Mouse (Mus musculus) forebrain, postnatal 0 days (tissue): ENCODE results near the gene Npffr2. TPM values are rescaled to one million over a fixed set of nuclear protein-coding genes. Genes with fewer than 3 reads are reported as not detected.
"Not testable (repeated sequence)": the region's sequence is repeated elsewhere in the genome, so short reads cannot be mapped to it uniquely, and the experiment has no call there.

Experiments
- ATAC-seq: fragments of 200-750 bp; cut with Nextera tagmentation; 2 replicates; pipeline ENCODE4 v1.8.0; 2017; ENCODE audit warnings: mild to moderate bottlenecking, moderate library complexity
- DNase-seq: peaks from one replicate; pipeline ENCODE4 v3.0.0-alpha.2; 2015
- H3K27ac ChIP-seq: fragments of 300-500 bp; sonication (generic); 2 replicates; pipeline ENCODE4 v1.5.1; 2014; ENCODE audit warnings: low read depth, mild to moderate bottlenecking, antibody characterized with exemption, low read length, moderate library complexity, mixed read lengths
- H3K27me3 ChIP-seq: fragments of 300-500 bp; sonication (generic); 2 replicates; pipeline ENCODE4 v1.6.1; 2014; ENCODE audit warnings: mild to moderate bottlenecking, low read length, mixed read lengths; ENCODE audit not compliant: insufficient read depth
- H3K36me3 ChIP-seq: fragments of 300-500 bp; sonication (generic); 2 replicates; pipeline ENCODE4 v1.6.1; 2014; ENCODE audit warnings: mild to moderate bottlenecking, moderate library complexity; ENCODE audit not compliant: insufficient read depth
- H3K4me1 ChIP-seq: fragments of 300-500 bp; sonication (generic); 2 replicates; pipeline ENCODE4 v1.6.1; 2014; ENCODE audit warnings: antibody characterized with exemption; ENCODE audit not compliant: insufficient read depth
- H3K4me2 ChIP-seq: fragments of 300-500 bp; sonication (generic); 2 replicates; pipeline ENCODE4 v1.6.1; 2014; ENCODE audit warnings: low read depth, mild to moderate bottlenecking, moderate library complexity
- H3K4me3 ChIP-seq: fragments of 300-500 bp; sonication (generic); 2 replicates; pipeline ENCODE4 v1.5.1; 2014; ENCODE audit warnings: low read depth, low read length, mixed read lengths
- H3K9ac ChIP-seq: fragments of 300-500 bp; sonication (generic); 2 replicates; pipeline ENCODE4 v1.6.1; 2014; ENCODE audit warnings: mild to moderate bottlenecking
- H3K9me3 ChIP-seq: fragments of 300-500 bp; sonication (generic); 2 replicates; pipeline ENCODE4 v1.6.1; 2016; ENCODE audit warnings: low read length
- CTCF ChIP-seq: sonication (generic); IDR thresholded peaks from 2 replicates; pipeline ENCODE4 v1.5.1; 2016; ENCODE audit warnings: antibody characterized with exemption, control low read depth, low read depth
- WGBS: fragments of 180-500 bp; shearing (Covaris S2); extraction: QIAGEN DNeasy Blood & Tissue Kit; methylation state at CpG from one replicate; pipeline ENCODE4 v1.1.7; 2014; 5-methylcytosine and 5-hydroxymethylcytosine counted together
- polyA plus RNA-seq: library from polyadenylated mRNA; unstranded; fragments of >200 nt; fragmentation: Nextera tagmentation; extraction: Ambion mirVana; gene quantifications from 2 replicates; pipeline ENCODE4 v1.2.1, GENCODE M21; 2015
- total RNA-seq: library from RNA; depleted of rRNA; stranded (reverse); fragments of >200 nt; gene quantifications from 2 replicates; pipeline ENCODE4 v1.2.3, GENCODE M21; 2014

The Npffr2 gene
- total and polyA plus RNA-seq, 2 experiments from 2014 or later = 0.10 to 0.12 TPM

GRCm38 (mm10) chr5:89536018-89536417, 8.8 kb downstream of the Npffr2 start:
- H3K27ac ChIP-seq = no peak overlapping the region
- no peak overlapping the region for H3K4me3 ChIP-seq
- no peak for DNase-seq
- H3K4me2 ChIP-seq = no peak overlapping the region
- ATAC-seq = no peak
- WGBS = 95% methylated on average over 3 of the region's 3 CpGs
- no peaks in the 10 kb centered on the region for H3K4me1 ChIP-seq
- no peaks in the 10 kb centered on the region for H3K27me3 ChIP-seq
- H3K9me3 ChIP-seq = no peaks in the 10 kb centered on the region
- H3K9ac ChIP-seq = no peak overlapping the region
- no peak for TF ChIP-seq CTCF
- H3K36me3 ChIP-seq = no peaks in the 10 kb centered on the region

- 82% methylated on average over 3 of the region's 3 CpGs for WGBS
- H3K36me3 ChIP-seq = no peaks in the 10 kb centered on the region
- no peak overlapping the region for H3K27ac ChIP-seq
- TF ChIP-seq CTCF = no peak
- no peak overlapping the region for H3K9ac ChIP-seq
- no peak for DNase-seq
- ATAC-seq = no peak
- H3K4me1 ChIP-seq = no peaks in the 10 kb centered on the region
- no peak overlapping the region for H3K4me2 ChIP-seq
- no peaks in the 10 kb centered on the region for H3K27me3 ChIP-seq
- no peaks in the 10 kb centered on the region for H3K9me3 ChIP-seq
- H3K4me3 ChIP-seq = no peak overlapping the region
These were observed 15.2 kb downstream of the Npffr2 start for GRCm38 (mm10) chr5:89542472-89542871.

- no peaks in the 10 kb centered on the region for H3K4me1 ChIP-seq
- H3K36me3 ChIP-seq = no peaks in the 10 kb centered on the region
- peak; percentile 84 for TF ChIP-seq CTCF
- ATAC-seq (peak; percentile 77), DNase-seq (peak; percentile 81)
- no peak overlapping the region for H3K9ac ChIP-seq
- H3K4me3 ChIP-seq = no peak overlapping the region
- no peak overlapping the region for H3K4me2 ChIP-seq
- no peak overlapping the region for H3K27ac ChIP-seq
- no peaks in the 10 kb centered on the region for H3K27me3 ChIP-seq
- H3K9me3 ChIP-seq = no peaks in the 10 kb centered on the region
- 40% methylated on average over 2 of the region's 2 CpGs for WGBS
These were observed 16.2 kb downstream of the Npffr2 start for GRCm38 (mm10) chr5:89543476-89543875.

GRCm38 (mm10) chr5:89559118-89559517, 31.9 kb downstream of the Npffr2 start:
- H3K4me2 ChIP-seq, H3K27ac ChIP-seq, H3K9ac ChIP-seq, DNase-seq, H3K9me3 ChIP-seq, H3K4me3 ChIP-seq, H3K36me3 ChIP-seq, ATAC-seq, H3K27me3 ChIP-seq, H3K4me1 ChIP-seq: not testable (repeated sequence)
- WGBS = 43% methylated on average over 4 of the region's 4 CpGs

- DNase-seq = peak; percentile 51
These were observed 34.2 kb downstream of the Npffr2 start for GRCm38 (mm10) chr5:89561381-89561780.

GRCm38 (mm10) chr5:89578678-89579077, 51.4 kb downstream of the Npffr2 start:
- Histone ChIP-seq H3K9ac (no peak overlapping the region), H3K4me3 (no peak overlapping the region), H3K9me3 (no peaks in the 10 kb centered on the region), H3K4me2 (no peak overlapping the region), H3K27ac (no peak overlapping the region), H3K27me3 (no peaks in the 10 kb centered on the region), H3K36me3 (no peaks in the 10 kb centered on the region), H3K4me1 (no peaks in the 10 kb centered on the region)
- DNase-seq (no peak), ATAC-seq (no peak)
- no peak for TF ChIP-seq CTCF
- WGBS = 86% methylated on average over 1 of the region's 1 CpGs

More at GRCm38 (mm10) chr5:89561381-89561780, 34.2 kb downstream of the Npffr2 start:
- Histone ChIP-seq H3K27me3 (no peaks in the 10 kb centered on the region), H3K4me1 (no peaks in the 10 kb centered on the region), H3K4me2 (no peak overlapping the region), H3K9me3 (no peaks in the 10 kb centered on the region), H3K27ac (no peak overlapping the region), H3K36me3 (no peaks in the 10 kb centered on the region), H3K9ac (no peak overlapping the region), H3K4me3 (no peak overlapping the region)
- peak; percentile 51; the same call in 1 of the 2 replicates for ATAC-seq
- no peak for TF ChIP-seq CTCF

GRCm38 (mm10) chr5:89579181-89579580, 52.0 kb downstream of the Npffr2 start:
- DNase-seq (no peak), ATAC-seq (no peak)

GRCm38 (mm10) chr5:89581143-89581542, 53.9 kb downstream of the Npffr2 start:
- Histone ChIP-seq H3K4me1 (no peaks in the 10 kb centered on the region), H3K4me2 (no peak overlapping the region), H3K4me3 (no peak overlapping the region), H3K9ac (no peak overlapping the region), H3K27ac (no peak overlapping the region), H3K9me3 (no peaks in the 10 kb centered on the region), H3K36me3 (no peaks in the 10 kb centered on the region), H3K27me3 (no peaks in the 10 kb centered on the region)
- 50% methylated on average over 1 of the region's 1 CpGs for WGBS
- DNase-seq (no peak), ATAC-seq (peak; percentile 34; the same call in 1 of the 2 replicates)
- TF ChIP-seq CTCF = no peak

More at GRCm38 (mm10) chr5:89579181-89579580, 52.0 kb downstream of the Npffr2 start:
- no peak overlapping the region for H3K4me2 ChIP-seq
- no peak for TF ChIP-seq CTCF
- H3K4me3 ChIP-seq = no peak overlapping the region
- no peaks in the 10 kb centered on the region for H3K36me3 ChIP-seq
- H3K4me1 ChIP-seq = no peaks in the 10 kb centered on the region
- no peak overlapping the region for H3K27ac ChIP-seq
- 92% methylated on average over 1 of the region's 1 CpGs for WGBS
- H3K27me3 ChIP-seq = no peaks in the 10 kb centered on the region
- H3K9me3 ChIP-seq = no peaks in the 10 kb centered on the region
- H3K9ac ChIP-seq = no peak overlapping the region
